Mouse (Mus musculus): ENCODE measurements around the gene Fam193b. TPM values are rescaled to one million over a fixed set of nuclear protein-coding genes. Genes with fewer than 3 reads are reported as not detected.

Gene Fam193b
- polyA plus RNA-seq, 1 experiment from 2014 or later = 30.1 TPM

DNA sequence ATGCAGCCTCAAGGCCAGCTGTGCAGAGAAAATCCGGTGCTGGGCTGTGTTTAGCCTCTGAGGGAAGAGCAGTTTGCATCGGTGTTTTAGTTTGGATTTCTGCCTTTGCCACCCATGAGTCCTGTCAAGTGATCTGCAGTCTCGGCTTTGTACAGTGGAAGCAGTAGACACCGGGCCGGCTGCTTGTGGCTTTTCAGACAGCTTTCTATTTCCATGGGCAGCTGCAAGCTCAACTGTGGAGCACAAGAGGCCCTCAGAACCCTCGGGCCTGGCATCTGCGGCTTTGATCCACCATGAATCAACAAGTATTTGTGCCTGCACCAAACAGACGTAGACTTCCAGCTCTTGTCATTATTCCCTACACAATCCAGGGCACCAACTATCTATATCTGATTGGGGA lies 68.5 kb downstream of the Fam193b start:
- WGBS = 81% methylated on average over 8 of the region's 8 CpGs
- ATAC-seq (ENCODE audit: insufficient read depth, low FRiP score) = no peak
- H3K9me3 ChIP-seq (replicated peaks; ENCODE audit: control insufficient read depth, low read length) = no peaks in the 10 kb centered on the region
- peaks cover 32% of the 10 kb centered on the region for H3K36me3 ChIP-seq (ENCODE audit: control insufficient read depth, insufficient read depth, low read length)
- no peak overlapping the region for H3K4me2 ChIP-seq (ENCODE audit: low read depth, low read length)
- H3K9ac ChIP-seq (ENCODE audit: low read length) = no peak overlapping the region
- no peak overlapping the region for H3K4me3 ChIP-seq (replicated peaks; ENCODE audit: low read length)
- H3K27ac ChIP-seq (ENCODE audit: low read length) = no peak overlapping the region
- no peaks in the 10 kb centered on the region for H3K27me3 ChIP-seq (ENCODE audit: control insufficient read depth, insufficient read depth, low read length)
- no peaks in the 10 kb centered on the region for H3K4me1 ChIP-seq (ENCODE audit: control insufficient read depth, insufficient read depth, low read length)

DNA sequence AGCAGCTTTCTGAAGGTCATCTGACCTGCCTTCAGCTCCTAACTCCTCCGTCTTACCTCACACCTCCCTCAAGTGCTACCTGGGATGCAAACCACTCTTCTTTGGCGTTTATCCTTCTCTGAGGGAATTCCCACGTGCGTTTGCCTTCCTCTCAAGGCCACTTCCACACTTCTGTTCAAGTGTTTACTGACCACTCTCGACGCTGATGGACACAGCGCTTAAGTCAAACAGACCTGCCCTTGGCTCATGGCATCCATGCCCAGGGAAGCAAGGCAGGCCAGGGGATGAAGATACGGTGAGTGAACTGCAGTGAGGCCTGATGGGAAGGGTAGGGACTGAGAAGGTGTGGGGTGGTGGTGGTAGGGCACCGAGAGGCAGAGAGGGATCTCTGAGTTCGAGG lies 70.3 kb downstream of the Fam193b start:
- no peaks in the 10 kb centered on the region for H3K27me3 ChIP-seq (ENCODE audit: control insufficient read depth, insufficient read depth, low read length)
- H3K9ac ChIP-seq (ENCODE audit: low read length) = no peak overlapping the region
- 68% methylated on average over 10 of the region's 10 CpGs for WGBS
- H3K4me3 ChIP-seq (replicated peaks; ENCODE audit: low read length) = no peak overlapping the region
- peaks cover 4% of the 10 kb centered on the region; the same call in 1 of the 2 replicates for H3K4me1 ChIP-seq (ENCODE audit: control insufficient read depth, insufficient read depth, low read length)
- no peak for ATAC-seq (ENCODE audit: insufficient read depth, low FRiP score)
- no peak overlapping the region for H3K4me2 ChIP-seq (ENCODE audit: low read depth, low read length)
- peaks cover 23% of the 10 kb centered on the region for H3K36me3 ChIP-seq (ENCODE audit: control insufficient read depth, insufficient read depth, low read length)
- no peak overlapping the region for H3K27ac ChIP-seq (ENCODE audit: low read length)
- no peaks in the 10 kb centered on the region for H3K9me3 ChIP-seq (replicated peaks; ENCODE audit: control insufficient read depth, low read length)

DNA sequence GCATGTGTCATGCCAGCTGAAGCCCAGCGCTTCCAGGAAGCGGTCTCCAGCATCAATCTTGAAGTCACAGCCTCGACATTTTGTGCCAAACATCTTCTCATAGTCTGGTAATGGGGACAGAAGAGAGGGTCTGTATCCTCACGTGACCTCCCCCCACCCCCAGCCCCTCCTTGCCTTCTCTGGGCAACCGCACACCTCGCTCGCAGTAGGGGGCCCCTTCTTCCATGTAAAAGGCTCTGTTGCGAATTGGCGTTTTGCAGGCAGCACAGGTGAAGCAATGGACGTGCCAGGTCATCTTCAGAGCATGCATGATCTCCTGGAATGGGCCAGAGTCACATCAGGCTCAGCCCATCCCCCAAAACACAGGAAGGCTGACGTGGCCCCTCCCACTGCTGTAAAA lies 72.0 kb downstream of the Fam193b start:
- no peak overlapping the region for H3K4me3 ChIP-seq (replicated peaks; ENCODE audit: low read length)
- H3K9ac ChIP-seq (ENCODE audit: low read length) = no peak overlapping the region
- WGBS = 51% methylated on average over 11 of the region's 11 CpGs
- no peak overlapping the region for H3K4me2 ChIP-seq (ENCODE audit: low read depth, low read length)
- H3K36me3 ChIP-seq (ENCODE audit: control insufficient read depth, insufficient read depth, low read length) = peaks cover 8% of the 10 kb centered on the region; the same call in 1 of the 2 replicates
- H3K9me3 ChIP-seq (replicated peaks; ENCODE audit: control insufficient read depth, low read length) = no peaks in the 10 kb centered on the region
- H3K27me3 ChIP-seq (ENCODE audit: control insufficient read depth, insufficient read depth, low read length) = no peaks in the 10 kb centered on the region
- no peak overlapping the region for H3K27ac ChIP-seq (ENCODE audit: low read length)
- H3K4me1 ChIP-seq (ENCODE audit: control insufficient read depth, insufficient read depth, low read length) = peaks cover 7% of the 10 kb centered on the region; the same call in 1 of the 2 replicates
- ATAC-seq (ENCODE audit: insufficient read depth, low FRiP score) = no peak

DNA sequence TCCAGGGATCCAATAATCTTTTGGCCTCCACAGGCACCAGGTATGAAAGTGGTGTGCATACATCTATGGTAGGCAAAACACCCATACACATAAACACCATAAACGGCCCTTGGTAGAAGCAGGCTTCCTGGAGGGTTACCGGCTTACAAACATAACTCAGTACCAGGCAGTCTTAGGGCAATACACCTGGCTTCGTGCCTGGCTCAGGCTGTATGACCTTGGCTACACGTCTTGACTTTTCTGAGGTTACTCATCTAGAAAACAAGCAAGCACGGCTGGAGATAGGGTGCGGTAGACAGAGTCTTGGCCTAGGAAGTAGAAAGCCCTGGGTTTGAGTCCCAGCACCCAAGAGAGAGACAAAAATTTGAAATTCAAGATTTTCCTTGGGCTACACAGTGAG lies 74.3 kb downstream of the Fam193b start:
- Histone ChIP-seq H3K9me3 (replicated peaks; ENCODE audit: control insufficient read depth, low read length) (no peaks in the 10 kb centered on the region), H3K36me3 (ENCODE audit: control insufficient read depth, insufficient read depth, low read length) (peaks cover 8% of the 10 kb centered on the region; the same call in 1 of the 2 replicates), H3K4me1 (ENCODE audit: control insufficient read depth, insufficient read depth, low read length) (peaks cover 7% of the 10 kb centered on the region; the same call in 1 of the 2 replicates), H3K4me3 (replicated peaks; ENCODE audit: low read length) (no peak overlapping the region), H3K27ac (ENCODE audit: low read length) (no peak overlapping the region), H3K9ac (ENCODE audit: low read length) (no peak overlapping the region), H3K4me2 (ENCODE audit: low read depth, low read length) (no peak overlapping the region), H3K27me3 (ENCODE audit: control insufficient read depth, insufficient read depth, low read length) (no peaks in the 10 kb centered on the region)
- ATAC-seq (ENCODE audit: insufficient read depth, low FRiP score) = no peak
- WGBS = 81% methylated on average over 6 of the region's 6 CpGs

DNA sequence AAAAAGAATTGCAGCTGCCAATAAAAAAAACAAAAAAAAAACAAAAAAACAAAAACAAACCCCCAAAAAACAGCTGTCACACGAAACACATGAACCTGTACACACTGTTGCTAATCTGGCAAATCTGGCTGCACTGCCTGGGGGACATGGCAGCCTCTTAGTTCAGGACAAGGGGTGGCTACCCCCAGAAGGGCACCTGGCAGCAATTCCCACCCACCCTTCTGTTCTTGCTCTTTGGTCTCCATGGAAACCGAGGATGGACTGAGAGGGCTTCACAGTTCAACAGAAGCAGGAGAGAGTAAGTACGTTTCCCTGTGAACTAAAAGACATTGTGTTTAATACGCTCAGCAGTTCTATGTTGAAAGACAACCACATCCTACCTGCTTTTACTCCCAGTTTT lies 75.2 kb downstream of the Fam193b start:
- H3K4me2 ChIP-seq (ENCODE audit: low read depth, low read length) = no peak overlapping the region
- ATAC-seq (ENCODE audit: insufficient read depth, low FRiP score) = no peak
- H3K27ac ChIP-seq (ENCODE audit: low read length) = no peak overlapping the region
- no peaks in the 10 kb centered on the region for H3K27me3 ChIP-seq (ENCODE audit: control insufficient read depth, insufficient read depth, low read length)
- H3K4me3 ChIP-seq (replicated peaks; ENCODE audit: low read length) = no peak overlapping the region
- peaks cover 8% of the 10 kb centered on the region; the same call in 1 of the 2 replicates for H3K36me3 ChIP-seq (ENCODE audit: control insufficient read depth, insufficient read depth, low read length)
- H3K4me1 ChIP-seq (ENCODE audit: control insufficient read depth, insufficient read depth, low read length) = peaks cover 7% of the 10 kb centered on the region; the same call in 1 of the 2 replicates
- H3K9ac ChIP-seq (ENCODE audit: low read length) = no peak overlapping the region
- 46% methylated on average over 4 of the region's 4 CpGs for WGBS
- no peaks in the 10 kb centered on the region for H3K9me3 ChIP-seq (replicated peaks; ENCODE audit: control insufficient read depth, low read length)

DNA sequence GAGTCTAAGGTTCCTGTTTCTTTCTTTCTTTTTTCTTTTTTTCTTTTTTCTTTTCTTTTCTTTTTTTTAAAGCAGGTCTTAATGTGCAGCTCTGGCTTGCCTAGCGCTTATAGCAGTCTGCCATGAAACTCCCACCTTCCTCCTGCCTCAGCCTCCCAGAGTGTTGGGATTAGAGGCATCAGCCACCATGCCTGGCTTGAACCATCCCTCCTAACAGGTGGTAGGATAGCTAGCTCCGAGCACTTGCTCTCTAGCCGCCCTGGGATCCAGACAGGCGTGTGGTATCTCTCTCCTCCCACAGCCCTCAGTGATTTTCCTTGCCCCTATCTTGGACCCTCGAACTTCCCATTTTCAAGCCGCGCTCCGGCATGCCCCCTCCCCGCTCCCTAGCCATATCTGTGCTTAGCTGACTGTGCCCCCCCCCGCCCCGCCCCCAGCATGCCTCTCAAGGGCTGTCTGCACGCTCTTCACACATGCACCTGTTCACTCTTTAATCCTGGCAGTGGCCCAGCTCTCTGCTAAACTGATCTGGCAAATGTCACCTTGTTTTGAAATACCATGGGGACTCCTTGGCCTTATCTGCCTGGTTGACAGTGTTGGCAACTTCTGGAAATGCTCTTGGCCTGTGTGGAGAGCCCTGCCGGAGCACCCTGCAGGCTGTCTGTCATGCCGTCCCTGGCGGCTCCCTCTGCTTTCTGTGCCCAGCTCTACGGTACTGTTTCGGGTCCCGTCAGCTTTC lies 75.9 kb downstream of the Fam193b start:
- peaks cover 7% of the 10 kb centered on the region; the same call in 1 of the 2 replicates for H3K4me1 ChIP-seq (ENCODE audit: control insufficient read depth, insufficient read depth, low read length)
- no peak overlapping the region for H3K4me2 ChIP-seq (ENCODE audit: low read depth, low read length)
- peaks cover 8% of the 10 kb centered on the region; the same call in 1 of the 2 replicates for H3K36me3 ChIP-seq (ENCODE audit: control insufficient read depth, insufficient read depth, low read length)
- no peaks in the 10 kb centered on the region for H3K27me3 ChIP-seq (ENCODE audit: control insufficient read depth, insufficient read depth, low read length)
- no peak overlapping the region for H3K9ac ChIP-seq (ENCODE audit: low read length)
- H3K9me3 ChIP-seq (replicated peaks; ENCODE audit: control insufficient read depth, low read length) = no peaks in the 10 kb centered on the region
- H3K4me3 ChIP-seq (replicated peaks; ENCODE audit: low read length) = no peak overlapping the region
- peak; percentile 47; the same call in 1 of the 2 replicates for ATAC-seq (ENCODE audit: insufficient read depth, low FRiP score)
- 15% methylated on average over 18 of the region's 18 CpGs for WGBS
- H3K27ac ChIP-seq (ENCODE audit: low read length) = no peak overlapping the region

DNA sequence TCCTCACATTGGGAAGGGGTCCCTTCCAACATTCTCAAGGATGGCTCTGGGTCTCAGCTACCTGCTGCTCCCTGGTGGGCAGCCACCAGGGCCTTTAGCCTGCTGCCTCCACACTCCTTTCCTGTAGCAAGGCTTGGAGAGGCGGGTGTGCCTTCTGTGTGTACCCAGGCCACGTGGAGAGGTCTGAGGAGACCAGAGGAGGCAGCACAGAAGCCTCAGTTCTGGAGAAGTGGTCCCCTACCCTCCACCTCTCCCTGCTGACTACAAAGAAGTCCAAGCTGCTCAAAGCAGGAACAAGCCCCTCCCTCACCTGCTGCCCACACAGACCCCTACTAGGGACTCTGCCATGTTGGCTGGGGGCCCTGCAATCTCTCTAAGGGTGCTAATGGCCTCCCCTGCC lies 76.7 kb downstream of the Fam193b start:
- H3K9me3 ChIP-seq (replicated peaks; ENCODE audit: control insufficient read depth, low read length) = no peaks in the 10 kb centered on the region
- H3K27me3 ChIP-seq (ENCODE audit: control insufficient read depth, insufficient read depth, low read length) = no peaks in the 10 kb centered on the region
- 20% methylated on average over 2 of the region's 2 CpGs for WGBS
- H3K4me1 ChIP-seq (ENCODE audit: control insufficient read depth, insufficient read depth, low read length) = peaks cover 7% of the 10 kb centered on the region; the same call in 1 of the 2 replicates
- H3K4me2 ChIP-seq (ENCODE audit: low read depth, low read length) = no peak overlapping the region
- no peak overlapping the region for H3K4me3 ChIP-seq (replicated peaks; ENCODE audit: low read length)
- no peak overlapping the region for H3K27ac ChIP-seq (ENCODE audit: low read length)
- no peak for ATAC-seq (ENCODE audit: insufficient read depth, low FRiP score)
- no peak overlapping the region for H3K9ac ChIP-seq (ENCODE audit: low read length)
- H3K36me3 ChIP-seq (ENCODE audit: control insufficient read depth, insufficient read depth, low read length) = peaks cover 8% of the 10 kb centered on the region; the same call in 1 of the 2 replicates

Small RNA genes within 50 kb of the gene (microRNA-seq; reads per million reads assigned to microRNA genes)
- 3.3 reads per million, percentile 19 among the genes with 10 or more reads in this experiment for gene Mir6945

Other genes starting within 250 kb of the Fam193b start
- gene Rab24, start 249.2 kb downstream of the Fam193b start, polyA plus RNA-seq (2015; fragmentation: Nextera tagmentation; extraction: Ambion mirVana) = 76.2 and 79.2 TPM in 2 replicates
- gene Mxd3, start 241.3 kb downstream of the Fam193b start, polyA plus RNA-seq (2015; fragmentation: Nextera tagmentation; extraction: Ambion mirVana) = 31.8 and 35.5 TPM in 2 replicates
- 112 and 113 TPM in 2 replicates for gene Lman2, start 208.3 kb downstream of the Fam193b start, polyA plus RNA-seq (2015; fragmentation: Nextera tagmentation; extraction: Ambion mirVana)
- 1.00 and 1.6 TPM in 2 replicates for gene Rgs14, start 201.4 kb downstream of the Fam193b start, polyA plus RNA-seq (2015; fragmentation: Nextera tagmentation; extraction: Ambion mirVana)
- gene Slc34a1, start 172.9 kb downstream of the Fam193b start, polyA plus RNA-seq (2015; fragmentation: Nextera tagmentation; extraction: Ambion mirVana) = 0.14 and 0.17 TPM in 2 replicates
- not detected in 2 replicates for gene Pfn3, start 155.9 kb downstream of the Fam193b start, polyA plus RNA-seq (2015; fragmentation: Nextera tagmentation; extraction: Ambion mirVana)
- gene F12, start 144.3 kb downstream of the Fam193b start, polyA plus RNA-seq (2015; fragmentation: Nextera tagmentation; extraction: Ambion mirVana) = 4.5 and 5.6 TPM in 2 replicates
- 14.6 TPM in 2 replicates for gene Grk6, start 126.0 kb downstream of the Fam193b start, polyA plus RNA-seq (2015; fragmentation: Nextera tagmentation; extraction: Ambion mirVana)
- 0.22 and 0.26 TPM in 2 replicates for gene Prr7, start 106.9 kb downstream of the Fam193b start, polyA plus RNA-seq (2015; fragmentation: Nextera tagmentation; extraction: Ambion mirVana)
- gene Dbn1, start 83.0 kb downstream of the Fam193b start, polyA plus RNA-seq (2015; fragmentation: Nextera tagmentation; extraction: Ambion mirVana) = 111 and 113 TPM in 2 replicates
- gene Pdlim7, start 57.4 kb downstream of the Fam193b start, polyA plus RNA-seq (2015; fragmentation: Nextera tagmentation; extraction: Ambion mirVana) = 240 and 243 TPM in 2 replicates
- 4.7 and 4.9 TPM in 2 replicates for gene Dok3, start 41.8 kb downstream of the Fam193b start, polyA plus RNA-seq (2015; fragmentation: Nextera tagmentation; extraction: Ambion mirVana)
- gene Ddx41, start 34.5 kb downstream of the Fam193b start, polyA plus RNA-seq (2015; fragmentation: Nextera tagmentation; extraction: Ambion mirVana) = 52.5 and 53.4 TPM in 2 replicates
- gene Tmed9, start 2.6 kb upstream of the Fam193b start, polyA plus RNA-seq (2015; fragmentation: Nextera tagmentation; extraction: Ambion mirVana) = 162 and 167 TPM in 2 replicates
- gene B4galt7, start 28.8 kb upstream of the Fam193b start, polyA plus RNA-seq (2015; fragmentation: Nextera tagmentation; extraction: Ambion mirVana) = 20.5 and 24.5 TPM in 2 replicates
- gene Caml, start 51.9 kb upstream of the Fam193b start, polyA plus RNA-seq (2015; fragmentation: Nextera tagmentation; extraction: Ambion mirVana) = 44.3 and 52.8 TPM in 2 replicates
- 31.2 and 32.5 TPM in 2 replicates for gene Ddx46, start 63.9 kb upstream of the Fam193b start, polyA plus RNA-seq (2015; fragmentation: Nextera tagmentation; extraction: Ambion mirVana)
- gene B230219D22Rik, start 122.0 kb upstream of the Fam193b start, polyA plus RNA-seq (2015; fragmentation: Nextera tagmentation; extraction: Ambion mirVana) = 47.6 and 50.5 TPM in 2 replicates
- 76.6 and 80.1 TPM in 2 replicates for gene Txndc15, start 143.5 kb upstream of the Fam193b start, polyA plus RNA-seq (2015; fragmentation: Nextera tagmentation; extraction: Ambion mirVana)
- 68.8 and 72.1 TPM in 2 replicates for gene Pcbd2, start 156.2 kb upstream of the Fam193b start, polyA plus RNA-seq (2015; fragmentation: Nextera tagmentation; extraction: Ambion mirVana)
- 0.10 TPM in 1 of 2 replicates, not detected in the other for gene Catsper3, start 213.4 kb upstream of the Fam193b start, polyA plus RNA-seq (2015; fragmentation: Nextera tagmentation; extraction: Ambion mirVana)

Measured in stomach, embryonic 16.5 days (tissue).